Mouse (Mus musculus): ENCODE results near the gene Dpp6. TPM values are rescaled to one million over a fixed set of nuclear protein-coding genes. Genes with fewer than 3 reads are reported as not detected.
A peak's percentile ranks its signal among the peaks of the same experiment; 100 is the strongest.

The Dpp6 gene
- polyA plus RNA-seq, 1 experiment from 2014 or later, result 51.6 TPM

- Histone ChIP-seq H3K9ac (no peak overlapping the region), H3K27me3 (no peaks in the 10 kb centered on the region), H3K4me1 (replicated peaks) (0 out of 2 replicates have a peak, but pooled peaks cover 11% of the 10 kb centered on the region), H3K36me3 (no peaks in the 10 kb centered on the region), H3K9me3 (no peaks in the 10 kb centered on the region), H3K27ac (replicated peaks) (no peak overlapping the region), H3K4me2 (no peak overlapping the region), H3K4me3 (no peak overlapping the region)
- ATAC-seq (ENCODE audit: low read depth), result no peak
- 82% methylated on average over 8 of the region's 8 CpGs for WGBS
Observed at GRCm38 (mm10) chr5:27274781-27275395, 457.9 kb downstream of the Dpp6 start.

GRCm38 (mm10) chr5:27275871-27276270 lies 458.9 kb downstream of the Dpp6 start:
- no peak for ATAC-seq (ENCODE audit: low read depth)

GRCm38 (mm10) chr5:27278120-27278645 lies 461.2 kb downstream of the Dpp6 start:
- 0 out of 2 replicates have a peak, but pooled peaks cover 11% of the 10 kb centered on the region for H3K4me1 ChIP-seq (replicated peaks)
- no peak overlapping the region for H3K27ac ChIP-seq (replicated peaks)
- 59% methylated on average over 10 of the region's 10 CpGs for WGBS
- ATAC-seq (ENCODE audit: low read depth), result 0 out of 2 replicates have a peak, but pooled peaks have one; percentile 56
- H3K36me3 ChIP-seq, result no peaks in the 10 kb centered on the region
- H3K4me2 ChIP-seq, result no peak overlapping the region
- H3K4me3 ChIP-seq, result no peak overlapping the region
- H3K27me3 ChIP-seq, result no peaks in the 10 kb centered on the region
- no peak overlapping the region for H3K9ac ChIP-seq
- no peaks in the 10 kb centered on the region for H3K9me3 ChIP-seq

More at GRCm38 (mm10) chr5:27275871-27276270, 458.9 kb downstream of the Dpp6 start:
- no peak overlapping the region for H3K9ac ChIP-seq
- H3K4me1 ChIP-seq (replicated peaks), result 0 out of 2 replicates have a peak, but pooled peaks cover 11% of the 10 kb centered on the region
- WGBS, result 83% methylated on average over 1 of the region's 1 CpGs
- no peak overlapping the region for H3K4me3 ChIP-seq
- H3K4me2 ChIP-seq, result no peak overlapping the region
- H3K36me3 ChIP-seq, result no peaks in the 10 kb centered on the region
- no peaks in the 10 kb centered on the region for H3K27me3 ChIP-seq
- H3K9me3 ChIP-seq, result no peaks in the 10 kb centered on the region
- no peak overlapping the region for H3K27ac ChIP-seq (replicated peaks)

GRCm38 (mm10) chr5:27286876-27287275 lies 469.9 kb downstream of the Dpp6 start:
- Histone ChIP-seq H3K9me3 (no peaks in the 10 kb centered on the region), H3K4me1 (replicated peaks) (no peaks in the 10 kb centered on the region), H3K4me3 (no peak overlapping the region), H3K27me3 (no peaks in the 10 kb centered on the region), H3K9ac (no peak overlapping the region), H3K36me3 (no peaks in the 10 kb centered on the region), H3K4me2 (no peak overlapping the region), H3K27ac (replicated peaks) (no peak overlapping the region)
- WGBS, result 54% methylated on average over 4 of the region's 4 CpGs
- no peak for ATAC-seq (ENCODE audit: low read depth)

- Histone ChIP-seq H3K9me3 (no peaks in the 10 kb centered on the region), H3K4me3 (no peak overlapping the region), H3K9ac (no peak overlapping the region), H3K36me3 (no peaks in the 10 kb centered on the region), H3K4me2 (no peak overlapping the region), H3K4me1 (replicated peaks) (no peaks in the 10 kb centered on the region), H3K27ac (replicated peaks) (no peak overlapping the region), H3K27me3 (no peaks in the 10 kb centered on the region)
- ATAC-seq (ENCODE audit: low read depth), result no peak
- WGBS, result 77% methylated on average over 8 of the region's 8 CpGs
Observed at GRCm38 (mm10) chr5:27291378-27291777, 474.4 kb downstream of the Dpp6 start.

- H3K27ac ChIP-seq (replicated peaks), result no peak overlapping the region
- no peak for ATAC-seq (ENCODE audit: low read depth)
- WGBS, result 94% methylated on average over 7 of the region's 7 CpGs
Observed at GRCm38 (mm10) chr5:27292236-27292635, 475.2 kb downstream of the Dpp6 start.

GRCm38 (mm10) chr5:27304115-27304514 lies 487.1 kb downstream of the Dpp6 start:
- 89% methylated on average over 2 of the region's 2 CpGs for WGBS
- H3K27ac ChIP-seq (replicated peaks), result no peak overlapping the region
- H3K36me3 ChIP-seq, result no peaks in the 10 kb centered on the region
- H3K4me1 ChIP-seq (replicated peaks), result peaks cover 13% of the 10 kb centered on the region
- no peak overlapping the region for H3K9ac ChIP-seq
- no peak overlapping the region for H3K4me2 ChIP-seq
- H3K27me3 ChIP-seq, result no peaks in the 10 kb centered on the region
- H3K9me3 ChIP-seq, result no peaks in the 10 kb centered on the region
- H3K4me3 ChIP-seq, result no peak overlapping the region
- no peak for ATAC-seq (ENCODE audit: low read depth)

More at GRCm38 (mm10) chr5:27292236-27292635, 475.2 kb downstream of the Dpp6 start:
- Histone ChIP-seq H3K9me3 (no peaks in the 10 kb centered on the region), H3K4me2 (no peak overlapping the region), H3K9ac (no peak overlapping the region), H3K4me3 (no peak overlapping the region), H3K36me3 (no peaks in the 10 kb centered on the region), H3K27me3 (no peaks in the 10 kb centered on the region), H3K4me1 (replicated peaks) (no peaks in the 10 kb centered on the region)

GRCm38 (mm10) chr5:27306497-27307152 lies 489.6 kb downstream of the Dpp6 start:
- WGBS, result 22% methylated on average over 4 of the region's 4 CpGs

GRCm38 (mm10) chr5:27310217-27310616 lies 493.2 kb downstream of the Dpp6 start:
- no peak for ATAC-seq (ENCODE audit: low read depth)
- Histone ChIP-seq H3K36me3 (no peaks in the 10 kb centered on the region), H3K27ac (replicated peaks) (no peak overlapping the region), H3K9me3 (no peaks in the 10 kb centered on the region), H3K4me2 (no peak overlapping the region), H3K4me1 (replicated peaks) (peaks cover 13% of the 10 kb centered on the region), H3K4me3 (no peak overlapping the region), H3K9ac (no peak overlapping the region), H3K27me3 (no peaks in the 10 kb centered on the region)
- 85% methylated on average over 2 of the region's 2 CpGs for WGBS

More at GRCm38 (mm10) chr5:27306497-27307152, 489.6 kb downstream of the Dpp6 start:
- H3K27ac ChIP-seq (replicated peaks), result peak overlapping the region; percentile 56; the same call in 1 of the 2 replicates
- peaks cover 13% of the 10 kb centered on the region for H3K4me1 ChIP-seq (replicated peaks)
- no peak overlapping the region for H3K4me2 ChIP-seq
- no peaks in the 10 kb centered on the region for H3K27me3 ChIP-seq
- ATAC-seq (ENCODE audit: low read depth), result peak; percentile 92
- H3K9me3 ChIP-seq, result no peaks in the 10 kb centered on the region
- no peak overlapping the region for H3K9ac ChIP-seq
- H3K4me3 ChIP-seq, result no peak overlapping the region
- H3K36me3 ChIP-seq, result no peaks in the 10 kb centered on the region

- WGBS, result 11% methylated on average over 1 of the region's 1 CpGs
- Histone ChIP-seq H3K4me3 (no peak overlapping the region), H3K36me3 (no peaks in the 10 kb centered on the region), H3K9ac (no peak overlapping the region), H3K27me3 (no peaks in the 10 kb centered on the region), H3K4me2 (no peak overlapping the region), H3K9me3 (no peaks in the 10 kb centered on the region), H3K27ac (replicated peaks) (no peak overlapping the region), H3K4me1 (replicated peaks) (no peaks in the 10 kb centered on the region)
- ATAC-seq (ENCODE audit: low read depth), result no peak
Observed at GRCm38 (mm10) chr5:27316674-27317073, 499.7 kb downstream of the Dpp6 start.

- no peak overlapping the region for H3K27ac ChIP-seq (replicated peaks)
- H3K4me3 ChIP-seq, result no peak overlapping the region
- H3K36me3 ChIP-seq, result no peaks in the 10 kb centered on the region
- no peaks in the 10 kb centered on the region for H3K9me3 ChIP-seq
- no peak overlapping the region for H3K4me2 ChIP-seq
- ATAC-seq (ENCODE audit: low read depth), result no peak
- H3K27me3 ChIP-seq, result no peaks in the 10 kb centered on the region
- H3K9ac ChIP-seq, result no peak overlapping the region
- H3K4me1 ChIP-seq (replicated peaks), result no peaks in the 10 kb centered on the region
Observed at GRCm38 (mm10) chr5:27317264-27317663, 500.3 kb downstream of the Dpp6 start.

GRCm38 (mm10) chr5:27317832-27318231 lies 500.8 kb downstream of the Dpp6 start:
- Histone ChIP-seq H3K4me2 (no peak overlapping the region), H3K4me1 (replicated peaks) (peaks cover under 1% of the 10 kb centered on the region), H3K4me3 (no peak overlapping the region), H3K27me3 (no peaks in the 10 kb centered on the region), H3K9me3 (no peaks in the 10 kb centered on the region), H3K36me3 (no peaks in the 10 kb centered on the region), H3K27ac (replicated peaks) (no peak overlapping the region), H3K9ac (no peak overlapping the region)
- WGBS, result 70% methylated on average over 1 of the region's 1 CpGs
- ATAC-seq (ENCODE audit: low read depth), result no peak
